Mouse (Mus musculus): Measurements from ENCODE around the gene Spg20.
A peak's percentile ranks its signal among the peaks of the same experiment; 100 is the strongest.

Spg20 gene

GRCm38 (mm10) chr3:55147156-55147555 lies 35.2 kb downstream of the Spg20 start:
- DNase-seq (ENCODE audit: low read depth, low spot score), result no peak

GRCm38 (mm10) chr3:55148091-55148490 lies 36.2 kb downstream of the Spg20 start:
- no peak for DNase-seq (ENCODE audit: low read depth, low spot score)

GRCm38 (mm10) chr3:55151656-55152433 lies 39.9 kb downstream of the Spg20 start:
- DNase-seq (ENCODE audit: low read depth, low spot score), result peak; percentile 42

GRCm38 (mm10) chr3:55152673-55153334 lies 40.9 kb downstream of the Spg20 start:
- DNase-seq (ENCODE audit: low read depth, low spot score), result peak; percentile 46

GRCm38 (mm10) chr3:55154163-55154562 lies 42.3 kb downstream of the Spg20 start:
- DNase-seq (ENCODE audit: low read depth, low spot score), result no peak

GRCm38 (mm10) chr3:55157413-55157812 lies 45.5 kb downstream of the Spg20 start:
- DNase-seq (ENCODE audit: low read depth, low spot score), result no peak

- no peak for DNase-seq (ENCODE audit: low read depth, low spot score)
Observed at GRCm38 (mm10) chr3:55161144-55161543, 49.2 kb downstream of the Spg20 start.

- DNase-seq (ENCODE audit: low read depth, low spot score), result no peak
Observed at GRCm38 (mm10) chr3:55163510-55163909, 51.6 kb downstream of the Spg20 start.

- no peak for DNase-seq (ENCODE audit: low read depth, low spot score)
Observed at GRCm38 (mm10) chr3:55172478-55172877, 60.6 kb downstream of the Spg20 start.

- DNase-seq (ENCODE audit: low read depth, low spot score), result no peak
Observed at GRCm38 (mm10) chr3:55177271-55177670, 65.4 kb downstream of the Spg20 start.

GRCm38 (mm10) chr3:55181766-55182165 lies 69.9 kb downstream of the Spg20 start, which contains the start of gene Sohlh2:
TSS of gene Sohlh2 (plus strand) at chr3:55182028.
- DNase-seq (ENCODE audit: low read depth, low spot score), result no peak

Data from embryo, embryonic 11.5 days (tissue).